ENCODE assay signal across 8 mouse cellular contexts in genomic region chr17:24469910-24470602, GRCm38 (mm10). TPM values are rescaled to one million over a fixed set of nuclear protein-coding genes. Genes with fewer than 3 reads are reported as not detected.
DNase-seq lines count a peak whose midpoint lies in the region; ATAC-seq lines count a peak whose summit lies in the region.

Gene E4f1, minus strand, starts transcription at chr17:24470313.
Gene Pgp, plus strand, starts transcription at chr17:24470392.

- peak within 1 kb of the TSS; percentile 95 for H3K4me3 ChIP-seq in heart, embryonic 10.5 days
- peak within 1 kb of the TSS; percentile 82 for H3K4me3 ChIP-seq in kidney, embryonic 15.5 days (replicated peaks)

- WGBS in heart, embryonic 10.5 days = under 1% methylated on average over 75 of the region's 75 CpGs
- WGBS in kidney, embryonic 15.5 days = under 1% methylated on average over 75 of the region's 75 CpGs

- DNase-seq in B cell, adult 2 months = peak; percentile 95 to 96
- DNase-seq in brain, adult 2 months (ENCODE audit: low read depth, low spot score) = peak; percentile 100
- peak; percentile 99 for DNase-seq in heart, embryonic 10.5 days (ENCODE audit: low spot score)
- DNase-seq in liver = peak; percentile 99
- DNase-seq in spleen, postnatal 4 days (ENCODE audit: low spot score in 2 of 2) = peak; percentile 98 to 99

- no peaks in the 10 kb centered on the region for H3K9me3 ChIP-seq in heart, embryonic 10.5 days
- no peaks in the 10 kb centered on the region for H3K9me3 ChIP-seq in kidney, embryonic 15.5 days (replicated peaks)

- H3K9ac ChIP-seq in kidney, embryonic 15.5 days = peak within 1 kb of the TSS; percentile 83

- H3K27ac ChIP-seq in heart, embryonic 10.5 days = peak within 1 kb of the TSS; percentile 97
- H3K27ac ChIP-seq in kidney, embryonic 15.5 days = peak within 1 kb of the TSS; percentile 92

- H3K4me2 ChIP-seq in kidney, embryonic 15.5 days = peak within 1 kb of the TSS; percentile 96

- H3K27me3 ChIP-seq in heart, embryonic 10.5 days (ENCODE audit: insufficient read depth, poor library complexity, severe bottlenecking) = no peaks in the 10 kb centered on the region
- H3K27me3 ChIP-seq in kidney, embryonic 15.5 days = no peaks in the 10 kb centered on the region

- peaks cover 23% of the 10 kb centered on the region for H3K36me3 ChIP-seq in heart, embryonic 10.5 days
- peaks cover 22% of the 10 kb centered on the region for H3K36me3 ChIP-seq in kidney, embryonic 15.5 days

- ATAC-seq in erythroblast, adult 5-6 weeks (replicated peaks; ENCODE audit: low FRiP score, poor library complexity, severe bottlenecking) = peak; percentile 91
- peak; percentile 96 for ATAC-seq in kidney, embryonic 15.5 days (replicated peaks; ENCODE audit: low FRiP score)
- ATAC-seq in monocyte, adult 5-6 weeks (replicated peaks; ENCODE audit: insufficient number of reproducible peaks, low FRiP score, low TSS enrichment, poor library complexity, severe bottlenecking) = peak; percentile 90

- peaks cover 43% of the 10 kb centered on the region for H3K4me1 ChIP-seq in heart, embryonic 10.5 days
- peaks cover 46% of the 10 kb centered on the region for H3K4me1 ChIP-seq in kidney, embryonic 15.5 days

RNA-seq across cellular contexts. Expression of gene E4f1, which starts in this region (rescaled TPM):
- 15.0 and 20.9 TPM in 2 replicates for total RNA-seq in erythroblast, adult 5-6 weeks (2015; ENCODE audit: low replicate concordance)
- 13.4 and 14.1 TPM in 2 replicates for total RNA-seq in erythroblast, adult 5-6 weeks (2017; ENCODE audit: low replicate concordance)
- polyA plus RNA-seq in heart, embryonic 10.5 days (2016; fragmentation: Nextera tagmentation; extraction: Ambion mirVana) = 27.1 and 30.3 TPM in 2 replicates
- polyA plus RNA-seq in kidney, embryonic 15.5 days (2015; fragmentation: Nextera tagmentation; extraction: Ambion mirVana) = 29.9 and 36.7 TPM in 2 replicates
- total RNA-seq in monocyte, adult 5-6 weeks (2017) = 26.9 to 32.5 TPM (median 29.5 TPM) in 3 replicates

RNA-seq across cellular contexts. Expression of gene Pgp, which starts in this region (rescaled TPM):
- 14.2 and 20.2 TPM in 2 replicates for total RNA-seq in erythroblast, adult 5-6 weeks (2015; ENCODE audit: low replicate concordance)
- 6.1 and 8.1 TPM in 2 replicates for total RNA-seq in erythroblast, adult 5-6 weeks (2017; ENCODE audit: low replicate concordance)
- 86.3 and 91.2 TPM in 2 replicates for polyA plus RNA-seq in heart, embryonic 10.5 days (2016; fragmentation: Nextera tagmentation; extraction: Ambion mirVana)
- polyA plus RNA-seq in kidney, embryonic 15.5 days (2015; fragmentation: Nextera tagmentation; extraction: Ambion mirVana) = 49.9 and 53.3 TPM in 2 replicates
- 8.4 to 10.1 TPM (median 9.1 TPM) in 3 replicates for total RNA-seq in monocyte, adult 5-6 weeks (2017)

Comparison
In these comparisons a context has a peak if more than half of its experiments do, and no peak if none do; other contexts are left out.
1. Peak in every context shown above with its lines: DNase-seq, ATAC-seq, H3K4me3 ChIP-seq and H3K27ac ChIP-seq.